Mouse (Mus musculus) gastrocnemius, postnatal 36 days (tissue): ENCODE measurements around the gene Tmem163. TPM values are rescaled to one million over a fixed set of nuclear protein-coding genes. Genes with fewer than 3 reads are reported as not detected.

ENCODE experiments used
- DNase-seq, 2 experiments: peaks; one replicate each; pipeline ENCODE4 v3.0.0; 2022
- intact Hi-C: fragments of 180-260 bp; cut with DNase I; formaldehyde crosslinking; loops from one replicate; pipeline ENCODE4 v1.15.1; 2025
- total RNA-seq, 2 experiments: library from RNA; stranded (reverse); gene quantifications; 2 replicates each; pipeline ENCODE4 v1.2.3; 2021

Gene Tmem163
- total RNA-seq, 2 experiments from 2014 or later: not detected

- intact Hi-C loops: no loop called here
- DNase-seq: no peak
Measured at GRCm38 (mm10) chr1:127442880-127443877, 236.2 kb downstream of the Tmem163 start.

- intact Hi-C loops: no loop called here
- DNase-seq: no peak
Measured at GRCm38 (mm10) chr1:127441736-127442135, 237.6 kb downstream of the Tmem163 start.

GRCm38 (mm10) chr1:127441007-127441406 lies 238.3 kb downstream of the Tmem163 start:
- intact Hi-C loops: no loop called here
- DNase-seq: no peak

DNA sequence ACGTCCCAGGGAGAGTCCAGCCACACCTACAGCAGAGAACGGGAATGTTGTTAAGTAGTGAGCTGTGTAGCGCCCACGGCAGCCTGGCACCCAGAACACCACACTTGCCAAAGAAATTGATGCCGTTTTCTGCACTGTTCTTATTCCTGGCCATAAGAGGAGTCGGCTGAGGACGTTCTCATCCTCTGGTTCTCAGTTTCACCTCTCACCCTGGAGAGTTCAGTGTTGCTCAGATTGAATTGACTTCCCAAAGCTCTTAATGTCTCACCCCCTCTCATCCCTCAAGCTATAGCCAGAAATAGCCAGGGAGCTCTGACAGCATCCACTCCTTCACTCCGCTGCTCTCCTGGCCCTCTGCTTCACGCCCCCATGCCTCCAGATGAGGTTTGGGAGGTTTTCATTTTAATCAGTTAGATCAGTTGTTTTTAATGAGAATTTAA lies 239.9 kb downstream of the Tmem163 start:
- intact Hi-C loops: no loop called here
- DNase-seq: no peak

DNA sequence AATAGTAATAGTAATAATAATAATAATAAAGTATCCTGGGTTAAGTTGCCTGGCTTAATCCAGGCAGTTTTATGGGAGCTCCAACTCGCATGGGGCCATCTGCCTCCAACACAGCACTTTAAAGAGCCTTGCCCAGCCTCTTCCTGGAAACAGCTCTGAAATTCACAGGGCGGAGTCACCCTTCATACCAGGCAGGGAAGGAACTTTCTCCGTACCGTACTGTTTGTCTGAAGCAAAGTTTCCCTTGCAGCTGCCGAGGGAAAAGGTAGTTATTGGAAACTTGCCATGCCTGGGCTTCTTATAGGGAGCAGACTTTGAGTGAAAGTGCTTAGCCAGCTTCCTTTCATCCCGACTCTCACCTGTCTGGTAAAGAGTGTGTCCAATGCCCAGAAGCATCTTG lies 242.3 kb downstream of the Tmem163 start:
- DNase-seq: no peak
- intact Hi-C loops: no loop called here

Other genes starting within 250 kb of the Tmem163 start
- not detected for gene Acmsd, start 49.9 kb upstream of the Tmem163 start, total RNA-seq
- gene Ccnt2, start 94.6 kb upstream of the Tmem163 start, total RNA-seq: 10 to 100 TPM; 20.2 to 22.7 TPM
- gene Map3k19, start 175.5 kb upstream of the Tmem163 start, total RNA-seq: not detected
- 10 to 100 TPM; 22.8 TPM for gene Rab3gap1, start 189.2 kb upstream of the Tmem163 start, total RNA-seq